25 mouse cellular contexts compared by ENCODE assay signal in genomic region chr3:28149656-28150256, GRCm38 (mm10).
DNase-seq lines count a peak whose midpoint lies in the region; ATAC-seq lines count a peak whose summit lies in the region.
"Had no signal": no experiment of that assay in that cellular context is flagged by ENCODE, and none has a peak within 500 bp of the region (broad histone marks: within the 10 kb centered on the region; RNA-seq: fewer than 3 reads in every experiment).

No protein-coding gene starts in this region.

- no peaks in the 10 kb centered on the region for H3K36me3 ChIP-seq in lung, embryonic 16.5 days (ENCODE audit: control insufficient read depth, insufficient read depth, low read length)
- H3K36me3 ChIP-seq: embryonic facial prominence, embryonic 13.5 days; forebrain, embryonic 12.5 days; heart, embryonic 13.5 days; hindbrain, embryonic 12.5 days; midbrain, embryonic 12.5 days had no signal

- H3K9ac ChIP-seq in lung, embryonic 16.5 days (ENCODE audit: low read length) = no peak overlapping the region
- H3K9ac ChIP-seq: embryonic facial prominence, embryonic 13.5 days; forebrain, embryonic 12.5 days; heart, embryonic 13.5 days; hindbrain, embryonic 12.5 days; liver, embryonic 14.5 days; midbrain, embryonic 12.5 days had no signal

- no peaks in the 10 kb centered on the region for H3K27me3 ChIP-seq in lung, embryonic 16.5 days (ENCODE audit: control insufficient read depth, insufficient read depth, low read depth, low read length)
- H3K27me3 ChIP-seq: embryonic facial prominence, embryonic 13.5 days; forebrain, embryonic 12.5 days; heart, embryonic 13.5 days; hindbrain, embryonic 12.5 days; midbrain, embryonic 12.5 days had no signal

- H3K4me1 ChIP-seq in lung, embryonic 16.5 days (replicated peaks; ENCODE audit: control insufficient read depth, insufficient read depth, low read length) = no peaks in the 10 kb centered on the region
- H3K4me1 ChIP-seq: embryonic facial prominence, embryonic 13.5 days; forebrain, embryonic 12.5 days; heart, embryonic 13.5 days; hindbrain, embryonic 12.5 days; midbrain, embryonic 12.5 days had no signal

- 63% methylated on average over 2 of the region's 2 CpGs for WGBS in lung, embryonic 16.5 days

- ATAC-seq in lung, embryonic 16.5 days (ENCODE audit: low read depth) = peak; percentile 47; the same call in 1 of the 2 replicates
- ATAC-seq: intestine, postnatal 0 days had no signal

- H3K4me3 ChIP-seq in lung, embryonic 16.5 days (ENCODE audit: low read length) = no peak overlapping the region
- H3K4me3 ChIP-seq: embryonic facial prominence, embryonic 13.5 days; erythroblast, embryonic 14.5 days; forebrain, embryonic 12.5 days; heart, adult 2 months; heart, embryonic 13.5 days; hindbrain, embryonic 12.5 days; layer of hippocampus, adult 2 months; midbrain, embryonic 12.5 days had no signal

- no peak overlapping the region for H3K27ac ChIP-seq in lung, embryonic 16.5 days (ENCODE audit: low read length)
- H3K27ac ChIP-seq: embryonic facial prominence, embryonic 13.5 days; forebrain, embryonic 12.5 days; heart, adult 2 months; heart, embryonic 13.5 days; hindbrain, embryonic 12.5 days; layer of hippocampus, adult 2 months; liver, embryonic 14.5 days; midbrain, embryonic 12.5 days had no signal

- peak; percentile 40 to 46 for DNase-seq in left cerebral cortex, adult 9 months (ENCODE audit: low spot score in 2 of 2)
- no peak for DNase-seq in left cerebral cortex, adult 18-20 months (ENCODE audit: low spot score in 2 of 2)
- no peak for DNase-seq in lung, postnatal 25 days (ENCODE audit: low spot score)
- DNase-seq in right cerebral cortex, postnatal 36 days (ENCODE audit: low spot score in 2 of 2) = peak; percentile 32 to 63
- DNase-seq in right cerebral cortex, postnatal 25 days = no peak
- no peak for DNase-seq in gastrocnemius, postnatal 10 days
- DNase-seq: adrenal gland, adult 8-10 months; cerebellum, adult 2 months; cerebellum, postnatal 25 days; gastrocnemius, postnatal 25 days; heart, adult 2 months; heart, postnatal 14 days; kidney, postnatal 25 days; thymus, adult 2 months; thymus, postnatal 4 days had no signal

- H3K9me3 ChIP-seq in lung, embryonic 16.5 days (ENCODE audit: control insufficient read depth, low read length) = no peaks in the 10 kb centered on the region; the same call in none of the 2 replicates
- H3K9me3 ChIP-seq: heart, embryonic 13.5 days; hindbrain, embryonic 12.5 days had no signal

- no peak overlapping the region for H3K4me2 ChIP-seq in lung, embryonic 16.5 days (ENCODE audit: low read depth, low read length)
- H3K4me2 ChIP-seq: embryonic facial prominence, embryonic 13.5 days; forebrain, embryonic 12.5 days; heart, embryonic 13.5 days; hindbrain, embryonic 12.5 days; midbrain, embryonic 12.5 days had no signal

Comparison
In these comparisons a context has a peak if more than half of its experiments do, and no peak if none do; other contexts are left out.
1. DNase-seq: peak in left cerebral cortex, adult 9 months (2 of 2) and right cerebral cortex, postnatal 36 days (2 of 2); none in left cerebral cortex, adult 18-20 months (0 of 2), lung, postnatal 25 days (single experiment), right cerebral cortex, postnatal 25 days (single experiment) and gastrocnemius, postnatal 10 days (single experiment).